Mouse (Mus musculus): ENCODE measurements around the gene Cckbr. TPM values are rescaled to one million over a fixed set of nuclear protein-coding genes. Genes with fewer than 3 reads are reported as not detected.

Gene Cckbr
- not detected for polyA plus RNA-seq (2017; shearing (Covaris generic))

- ATAC-seq, result no peak
Measured at GRCm38 (mm10) chr7:105425424-105426043, at the start of gene Cckbr. Gene Cckbr (plus strand): TSS chr7:105425731.

GRCm38 (mm10) chr7:105380329-105380728 lies 45.2 kb upstream of the Cckbr start:
- no peak for ATAC-seq

DNA sequence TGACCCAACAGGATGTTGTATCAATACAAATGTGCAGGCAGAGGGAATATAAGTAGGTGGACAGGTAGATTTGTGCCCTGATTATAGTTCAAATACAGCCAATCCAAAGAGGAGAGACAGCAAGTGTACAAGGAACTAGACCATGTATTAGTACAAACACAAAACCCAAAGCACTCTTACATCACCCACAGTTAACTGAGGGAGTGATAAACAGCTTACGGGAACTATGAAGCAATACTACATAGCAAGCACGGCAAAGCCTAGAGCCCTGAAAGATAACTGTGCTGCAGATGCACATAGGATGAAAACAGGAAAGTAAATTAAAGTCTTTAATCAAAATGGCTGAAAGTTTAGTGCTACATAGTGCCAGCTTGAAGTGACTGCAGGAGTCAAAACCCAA lies 37.8 kb upstream of the Cckbr start:
- ATAC-seq, result no peak

- ATAC-seq, result no peak
Measured at GRCm38 (mm10) chr7:105390236-105390635, 35.3 kb upstream of the Cckbr start.

DNA sequence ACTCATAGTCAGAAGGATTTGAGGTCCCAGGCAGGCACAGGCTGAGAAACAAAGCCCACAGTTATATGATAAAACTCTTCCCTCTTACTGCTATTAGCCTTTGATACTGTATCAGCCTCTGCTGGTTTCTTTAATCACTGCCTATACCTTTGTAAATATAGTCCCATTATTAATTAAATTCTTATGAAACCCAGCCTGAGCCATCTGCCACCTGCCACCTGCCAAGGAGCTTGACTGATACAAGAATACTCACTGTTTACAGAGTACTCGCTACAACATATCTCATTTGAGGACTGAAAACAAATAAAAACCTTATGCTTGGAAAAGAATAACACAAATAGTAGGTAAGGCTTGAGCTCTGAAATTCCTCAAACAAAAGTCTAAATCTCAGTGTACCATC lies 30.9 kb upstream of the Cckbr start:
- no peak for ATAC-seq

DNA sequence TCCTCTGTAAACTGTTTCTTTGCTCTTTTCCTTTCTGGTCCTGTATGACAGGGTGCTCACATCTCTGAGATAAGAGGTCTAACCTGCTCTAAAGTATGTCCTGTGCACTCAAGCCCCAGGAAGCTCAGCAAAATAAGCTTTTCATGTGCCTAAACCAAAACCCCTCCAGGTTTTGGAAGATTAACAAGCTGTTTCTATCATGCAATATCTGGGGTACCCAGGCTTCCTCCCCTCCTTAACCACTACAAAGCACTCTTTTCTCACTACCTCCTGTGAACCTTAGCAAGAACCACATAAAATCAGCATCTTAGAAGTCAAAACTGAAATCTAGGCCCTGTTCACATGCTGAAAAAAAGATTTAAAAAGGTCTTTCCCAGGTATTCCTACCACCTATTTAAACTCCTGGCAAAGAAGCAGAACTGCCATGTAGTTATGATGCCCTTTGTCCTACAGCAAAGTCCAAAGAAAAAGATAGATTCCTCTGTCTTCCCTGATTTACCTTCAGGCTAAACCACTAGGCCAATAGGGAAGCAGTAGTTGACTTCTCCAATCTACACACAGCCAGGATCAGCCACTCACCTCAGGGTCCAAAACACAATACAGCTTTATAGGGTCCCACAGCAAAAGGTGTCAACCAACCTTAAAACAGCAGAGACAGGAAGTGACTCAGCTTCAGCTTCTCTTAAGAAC lies 30.3 kb upstream of the Cckbr start:
- ATAC-seq, result no peak

DNA sequence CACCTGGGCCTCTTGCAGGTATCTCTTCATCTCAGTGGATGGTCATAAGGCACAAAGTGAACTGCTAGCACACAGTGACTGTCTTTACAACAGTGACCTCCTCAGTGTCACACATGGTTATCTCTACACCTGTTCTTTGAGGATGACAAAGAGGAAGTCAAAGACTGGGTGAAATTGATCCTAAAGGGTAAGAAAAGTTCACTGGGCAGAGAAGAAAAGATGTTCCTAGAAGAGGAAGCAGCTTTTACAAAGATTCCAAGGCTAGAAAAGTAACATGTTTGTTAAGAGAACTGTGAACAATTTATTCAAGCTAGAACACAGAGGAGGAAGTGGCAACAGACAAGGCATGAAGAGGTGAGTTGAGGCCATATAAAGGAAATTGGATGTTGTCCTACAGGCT lies 29.4 kb upstream of the Cckbr start:
- ATAC-seq, result no peak

- ATAC-seq, result peak; percentile 9
Measured at GRCm38 (mm10) chr7:105399058-105399934, 26.2 kb upstream of the Cckbr start.

GRCm38 (mm10) chr7:105399935-105400624 lies 25.5 kb upstream of the Cckbr start, which contains the start of gene Fam160a2:
Gene Fam160a2 (minus strand): TSS chr7:105400054.
- ATAC-seq, result peak; percentile 90

DNA sequence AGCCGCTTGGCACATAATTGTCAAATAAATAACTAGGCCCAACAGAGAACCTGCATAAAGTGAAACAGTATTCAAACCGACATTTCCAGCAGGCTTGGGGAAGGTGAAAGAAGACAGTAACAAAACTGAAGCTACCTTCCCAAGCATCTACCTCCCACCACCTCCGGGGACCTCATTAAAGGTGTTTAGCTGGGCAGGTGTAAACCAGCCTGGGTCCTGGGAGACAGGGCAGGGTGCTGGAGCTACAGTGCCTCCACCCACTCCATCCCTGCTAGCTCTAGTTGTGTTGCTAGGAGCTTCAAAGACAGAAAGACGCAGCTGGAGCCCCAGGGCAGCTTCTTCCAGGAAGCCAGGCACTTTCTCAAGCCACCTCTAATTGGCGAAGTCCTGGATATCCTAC lies 21.3 kb upstream of the Cckbr start, which contains the start of gene Cnga4:
Gene Cnga4 (plus strand): TSS at position 301 of the 400 bp plus-strand sequence.
- ATAC-seq, result no peak

DNA sequence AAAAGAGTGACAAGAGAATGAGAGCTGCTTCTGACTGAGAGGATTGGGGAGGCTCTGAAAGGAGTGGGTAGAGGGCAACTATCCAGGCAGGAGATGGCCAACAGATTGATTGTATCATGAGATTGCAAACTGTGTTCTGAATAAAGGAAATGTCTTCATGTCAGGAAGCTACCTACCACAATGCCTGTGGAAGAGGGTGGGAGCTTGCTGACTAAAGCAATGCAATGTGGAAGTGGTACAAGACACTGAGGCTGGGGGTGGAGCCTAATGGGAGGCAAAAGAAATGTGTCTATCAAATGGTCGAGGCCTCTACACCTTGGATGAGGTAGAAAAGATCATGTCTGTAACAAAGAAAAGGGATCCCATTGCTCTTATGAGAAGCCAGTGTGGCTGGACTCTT lies 19.2 kb upstream of the Cckbr start:
- no peak for ATAC-seq

GRCm38 (mm10) chr7:105411874-105412632 lies 13.5 kb upstream of the Cckbr start:
- ATAC-seq, result peak; percentile 67

- ATAC-seq, result no peak
Measured at GRCm38 (mm10) chr7:105414385-105414784, 11.1 kb upstream of the Cckbr start.

- ATAC-seq, result no peak
Measured at GRCm38 (mm10) chr7:105416529-105416928, 9.0 kb upstream of the Cckbr start.

DNA sequence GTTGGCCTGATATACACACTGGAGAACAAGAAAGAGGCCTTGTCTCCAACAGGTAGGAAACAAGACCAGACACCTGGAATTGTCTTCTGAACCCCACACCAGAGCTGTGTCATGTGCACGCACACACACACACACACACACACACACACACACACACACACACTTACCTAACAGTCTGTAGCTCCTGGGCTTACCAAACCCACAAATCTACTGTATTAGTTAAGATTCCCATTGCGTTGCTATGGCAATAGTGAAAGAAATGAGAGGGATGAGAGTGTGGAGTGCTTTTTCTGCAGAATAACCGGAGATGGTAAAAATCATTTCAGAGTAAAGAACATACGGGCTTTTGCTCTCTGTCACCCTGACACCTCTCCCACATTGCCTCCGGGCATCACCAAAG lies 7.4 kb upstream of the Cckbr start:
- no peak for ATAC-seq

DNA sequence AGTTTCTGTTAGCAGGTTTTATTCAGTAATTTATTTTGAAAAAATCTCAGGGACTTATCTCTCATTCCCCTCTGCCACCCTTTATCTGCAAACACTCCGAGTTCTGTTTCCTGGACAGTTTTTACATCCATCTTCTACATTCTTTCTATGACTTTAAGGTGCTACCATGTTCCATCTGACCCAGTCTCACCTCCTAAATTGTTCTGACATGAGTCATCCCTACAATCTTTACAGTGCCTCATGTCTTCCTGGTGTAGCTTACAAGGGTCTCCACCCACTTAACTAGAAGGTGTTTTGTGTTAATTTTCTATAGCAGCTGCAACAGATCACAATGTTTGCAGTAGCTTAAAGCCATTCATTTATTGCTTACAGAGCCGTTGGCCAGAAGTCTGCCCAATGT lies 4.6 kb upstream of the Cckbr start:
- no peak for ATAC-seq

DNA sequence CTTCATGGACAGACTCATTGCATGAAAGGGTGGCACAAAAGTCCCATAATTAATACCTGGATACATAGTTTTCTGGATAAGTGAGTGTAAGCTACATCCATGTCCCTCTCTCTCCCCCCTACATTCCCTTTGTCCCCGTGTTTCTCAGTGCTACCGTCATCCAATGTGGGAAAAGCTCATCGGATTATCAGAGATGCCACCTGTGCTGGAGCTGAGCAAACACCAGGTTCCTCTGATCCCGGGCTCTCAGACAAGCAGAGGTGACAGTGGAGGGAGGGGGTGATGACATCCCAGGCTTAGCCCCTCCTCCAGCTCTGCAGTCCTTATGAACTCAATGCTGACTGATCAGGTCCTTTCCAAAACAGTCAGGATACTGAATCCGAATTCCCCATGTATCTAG lies 1.2 kb upstream of the Cckbr start:
- no peak for ATAC-seq

DNA sequence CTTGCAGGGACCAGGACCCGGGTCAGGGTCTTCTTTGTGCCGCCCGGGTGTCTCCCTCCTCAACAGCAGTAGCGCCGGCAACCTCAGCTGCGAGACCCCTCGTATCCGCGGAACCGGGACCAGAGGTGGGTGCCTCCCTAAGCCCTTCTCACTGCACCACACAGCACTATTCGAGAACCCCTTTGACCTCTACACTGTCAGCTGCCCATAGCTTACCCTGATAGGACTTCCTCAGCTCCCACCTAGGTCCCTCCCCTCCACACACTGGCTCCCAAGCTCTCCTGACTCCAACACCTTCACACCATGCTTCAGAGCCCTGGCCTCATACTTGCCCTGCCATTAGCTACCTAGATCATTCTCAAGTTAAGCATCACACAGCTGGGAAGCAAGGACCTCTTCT lies 520 bp downstream of the Cckbr start:
- no peak for ATAC-seq

GRCm38 (mm10) chr7:105432058-105432457 lies 6.5 kb downstream of the Cckbr start:
- ATAC-seq, result no peak

DNA sequence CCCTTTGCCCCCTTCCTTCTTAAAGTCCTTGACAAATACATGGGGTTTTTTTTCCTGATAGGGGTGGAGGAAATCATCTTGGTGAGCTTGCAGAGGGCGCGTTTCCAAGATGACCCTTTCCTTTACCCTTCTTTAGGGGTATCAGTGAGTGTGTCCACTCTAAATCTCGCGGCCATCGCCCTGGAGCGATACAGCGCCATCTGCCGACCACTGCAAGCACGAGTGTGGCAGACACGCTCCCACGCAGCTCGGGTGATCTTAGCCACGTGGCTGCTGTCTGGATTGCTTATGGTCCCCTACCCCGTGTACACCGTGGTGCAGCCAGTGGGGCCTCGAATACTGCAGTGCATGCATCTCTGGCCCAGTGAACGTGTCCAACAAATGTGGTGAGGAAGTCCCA lies 8.3 kb downstream of the Cckbr start:
- ATAC-seq, result no peak

DNA sequence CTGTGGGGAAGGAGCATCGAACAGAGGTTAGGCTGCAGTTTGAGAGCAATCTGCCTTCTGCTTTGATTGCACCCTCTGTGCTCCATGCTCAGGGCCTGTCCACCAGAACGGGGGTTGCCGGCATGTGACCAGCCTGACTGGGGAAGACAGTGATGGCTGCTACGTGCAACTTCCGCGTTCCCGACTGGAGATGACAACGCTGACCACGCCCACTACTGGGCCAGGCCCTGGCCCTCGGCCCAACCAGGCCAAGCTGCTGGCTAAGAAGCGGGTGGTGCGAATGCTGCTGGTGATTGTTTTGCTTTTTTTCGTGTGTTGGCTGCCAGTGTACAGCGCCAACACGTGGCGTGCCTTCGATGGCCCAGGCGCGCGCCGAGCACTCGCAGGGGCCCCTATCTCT lies 9.3 kb downstream of the Cckbr start:
- no peak for ATAC-seq

Measured in inflammation-experienced regulatory T-cells, adult 6 months (primary cell).